Mouse (Mus musculus): ENCODE results near the gene Abhd12. TPM values are rescaled to one million over a fixed set of nuclear protein-coding genes. Genes with fewer than 3 reads are reported as not detected.

Abhd12 gene
- polyA plus RNA-seq, 1 experiment from 2014 or later, result 73.2 TPM

DNA sequence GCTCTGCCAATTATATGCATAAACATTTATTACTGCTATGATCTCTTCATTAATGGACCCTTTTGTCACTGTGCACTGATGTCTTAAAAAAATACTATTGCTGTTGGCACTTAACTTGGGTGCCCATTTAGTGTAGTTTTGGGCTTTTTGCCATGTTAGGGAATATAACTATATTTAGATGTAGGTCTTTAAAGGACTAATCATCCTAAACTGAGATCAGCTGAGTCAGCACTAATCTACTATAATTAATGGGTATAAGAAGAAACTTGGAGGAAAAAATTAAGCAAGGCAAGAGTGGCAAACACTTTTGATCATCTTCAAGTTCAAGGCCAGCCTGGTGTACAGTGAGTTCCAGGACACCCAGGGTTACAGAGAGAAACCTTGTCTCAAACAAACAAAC, 18.2 kb downstream of the Abhd12 start:
- Histone ChIP-seq H3K9me3 (ENCODE audit: control insufficient read depth, low read length) (no peaks in the 10 kb centered on the region), H3K4me3 (ENCODE audit: low read depth, low read length) (no peak overlapping the region), H3K27ac (replicated peaks) (no peak overlapping the region), H3K9ac (ENCODE audit: low read length) (no peak overlapping the region), H3K36me3 (ENCODE audit: control insufficient read depth, insufficient read depth, low read length) (no peaks in the 10 kb centered on the region), H3K4me2 (replicated peaks; ENCODE audit: low read depth) (no peak overlapping the region), H3K4me1 (replicated peaks; ENCODE audit: control insufficient read depth, insufficient read depth) (no peaks in the 10 kb centered on the region), H3K27me3 (ENCODE audit: control insufficient read depth, insufficient read depth, low read length) (no peaks in the 10 kb centered on the region)
- DNase-seq (ENCODE audit: low spot score), result no peak
- TF ChIP-seq EP300 (optimal IDR thresholded peaks at IDR 0.05) (no peak), CTCF (IDR thresholded peaks at IDR 0.05; ENCODE audit: low read depth) (no peak)
- ATAC-seq (ENCODE audit: low FRiP score, low TSS enrichment), result no peak

DNA sequence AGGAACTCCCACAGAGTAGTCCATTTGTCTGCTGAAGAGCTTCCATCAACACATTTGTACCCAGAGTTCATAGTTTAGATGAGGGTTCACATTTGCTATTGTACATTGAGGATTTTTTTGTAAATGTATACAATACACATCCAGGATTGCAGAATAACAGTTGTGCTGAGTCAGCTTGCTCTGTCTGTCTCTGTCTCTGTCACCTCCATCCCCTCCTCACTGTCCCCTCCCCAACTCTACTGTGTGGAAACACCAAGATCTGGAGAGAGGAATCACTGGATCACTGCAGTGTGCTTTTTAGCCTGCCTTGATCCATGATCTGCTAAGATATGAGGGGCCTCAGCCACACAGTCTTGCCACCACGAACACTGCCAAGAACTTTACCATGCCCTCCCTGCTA, 18.7 kb downstream of the Abhd12 start:
- H3K27me3 ChIP-seq (ENCODE audit: control insufficient read depth, insufficient read depth, low read length), result no peaks in the 10 kb centered on the region
- DNase-seq (ENCODE audit: low spot score) (no peak), ATAC-seq (ENCODE audit: low FRiP score, low TSS enrichment) (no peak)
- no peak overlapping the region for H3K4me2 ChIP-seq (replicated peaks; ENCODE audit: low read depth)
- H3K9ac ChIP-seq (ENCODE audit: low read length), result no peak overlapping the region
- H3K27ac ChIP-seq (replicated peaks), result no peak overlapping the region
- no peak overlapping the region for H3K4me3 ChIP-seq (ENCODE audit: low read depth, low read length)
- no peaks in the 10 kb centered on the region for H3K4me1 ChIP-seq (replicated peaks; ENCODE audit: control insufficient read depth, insufficient read depth)
- H3K36me3 ChIP-seq (ENCODE audit: control insufficient read depth, insufficient read depth, low read length), result no peaks in the 10 kb centered on the region
- WGBS, result 65% methylated on average over 1 of the region's 1 CpGs
- TF ChIP-seq EP300 (optimal IDR thresholded peaks at IDR 0.05), result no peak
- no peak for TF ChIP-seq CTCF (IDR thresholded peaks at IDR 0.05; ENCODE audit: low read depth)
- no peaks in the 10 kb centered on the region for H3K9me3 ChIP-seq (ENCODE audit: control insufficient read depth, low read length)

GRCm38 (mm10) chr2:150884779-150885110, 19.8 kb downstream of the Abhd12 start:
- 89% methylated on average over 1 of the region's 1 CpGs for WGBS
- Histone ChIP-seq H3K4me2 (replicated peaks; ENCODE audit: low read depth) (no peak overlapping the region), H3K27me3 (ENCODE audit: control insufficient read depth, insufficient read depth, low read length) (no peaks in the 10 kb centered on the region), H3K27ac (replicated peaks) (0 out of 2 replicates have a peak overlapping the region, but pooled peaks have one; percentile 40), H3K9ac (ENCODE audit: low read length) (no peak overlapping the region), H3K4me1 (replicated peaks; ENCODE audit: control insufficient read depth, insufficient read depth) (no peaks in the 10 kb centered on the region), H3K36me3 (ENCODE audit: control insufficient read depth, insufficient read depth, low read length) (no peaks in the 10 kb centered on the region), H3K9me3 (ENCODE audit: control insufficient read depth, low read length) (no peaks in the 10 kb centered on the region), H3K4me3 (ENCODE audit: low read depth, low read length) (no peak overlapping the region)
- no peak for TF ChIP-seq EP300 (optimal IDR thresholded peaks at IDR 0.05)
- peak; percentile 74; the same call in 1 of the 2 replicates for ATAC-seq (ENCODE audit: low FRiP score, low TSS enrichment)
- DNase-seq (ENCODE audit: low spot score), result no peak

- H3K9ac ChIP-seq (ENCODE audit: low read length), result no peak overlapping the region
- H3K9me3 ChIP-seq (ENCODE audit: control insufficient read depth, low read length), result no peaks in the 10 kb centered on the region
- H3K4me1 ChIP-seq (replicated peaks; ENCODE audit: control insufficient read depth, insufficient read depth), result no peaks in the 10 kb centered on the region
- H3K36me3 ChIP-seq (ENCODE audit: control insufficient read depth, insufficient read depth, low read length), result no peaks in the 10 kb centered on the region
- H3K27ac ChIP-seq (replicated peaks), result no peak overlapping the region
- no peak for TF ChIP-seq CTCF (IDR thresholded peaks at IDR 0.05; ENCODE audit: low read depth)
- no peak for TF ChIP-seq EP300 (optimal IDR thresholded peaks at IDR 0.05)
- ATAC-seq (ENCODE audit: low FRiP score, low TSS enrichment), result peak; percentile 29
- DNase-seq (ENCODE audit: low spot score), result no peak
- no peaks in the 10 kb centered on the region for H3K27me3 ChIP-seq (ENCODE audit: control insufficient read depth, insufficient read depth, low read length)
- no peak overlapping the region for H3K4me3 ChIP-seq (ENCODE audit: low read depth, low read length)
- 89% methylated on average over 8 of the region's 8 CpGs for WGBS
- no peak overlapping the region for H3K4me2 ChIP-seq (replicated peaks; ENCODE audit: low read depth)
Observed at GRCm38 (mm10) chr2:150884075-150884778, 20.3 kb downstream of the Abhd12 start.

DNA sequence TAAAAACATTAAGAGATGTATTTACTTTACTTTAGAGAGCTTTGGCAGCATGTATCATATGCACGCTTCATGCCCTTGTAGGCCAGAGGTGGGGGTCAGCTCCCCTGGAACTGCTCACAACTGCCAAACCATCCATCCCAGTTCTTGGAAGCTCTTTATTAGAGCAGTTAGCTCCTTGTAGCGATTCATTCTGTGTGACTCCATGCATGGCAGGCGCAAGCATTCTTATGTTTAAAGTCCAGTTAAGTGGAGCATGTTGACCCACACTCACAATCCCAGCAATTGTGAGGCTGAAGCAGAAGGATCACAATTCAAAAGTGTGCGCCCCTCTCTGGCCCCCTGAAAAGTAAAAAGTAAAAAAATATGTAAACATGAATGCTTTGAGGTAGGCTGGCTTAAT, 27.0 kb downstream of the Abhd12 start:
- H3K4me1 ChIP-seq (replicated peaks; ENCODE audit: control insufficient read depth, insufficient read depth), result no peaks in the 10 kb centered on the region
- TF ChIP-seq CTCF (IDR thresholded peaks at IDR 0.05; ENCODE audit: low read depth) (no peak), EP300 (optimal IDR thresholded peaks at IDR 0.05) (no peak)
- 75% methylated on average over 4 of the region's 4 CpGs for WGBS

DNA sequence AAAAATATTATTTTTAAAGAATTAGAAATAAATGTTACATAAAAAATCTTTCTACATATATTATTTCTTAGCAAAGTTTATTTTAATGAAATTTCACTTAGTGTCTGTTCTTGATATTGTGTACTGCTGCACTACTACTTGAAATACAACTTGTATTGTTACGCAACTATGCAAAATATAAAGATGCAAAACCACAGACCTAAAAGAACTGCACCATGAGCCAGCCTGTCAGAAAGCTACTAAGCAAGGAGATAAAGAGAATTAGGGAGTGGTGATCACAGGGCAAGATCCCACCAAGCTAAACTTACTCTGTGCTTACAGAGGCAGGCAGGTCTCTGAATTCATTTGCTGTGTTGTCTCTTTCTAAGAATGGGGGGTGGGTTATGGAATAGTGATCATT, 29.3 kb downstream of the Abhd12 start:
- no peak for TF ChIP-seq EP300 (optimal IDR thresholded peaks at IDR 0.05)

More for the DNA sequence above, 27.0 kb downstream of the Abhd12 start:
- Histone ChIP-seq H3K36me3 (ENCODE audit: control insufficient read depth, insufficient read depth, low read length) (no peaks in the 10 kb centered on the region), H3K9me3 (ENCODE audit: control insufficient read depth, low read length) (no peaks in the 10 kb centered on the region), H3K27me3 (ENCODE audit: control insufficient read depth, insufficient read depth, low read length) (no peaks in the 10 kb centered on the region), H3K9ac (ENCODE audit: low read length) (no peak overlapping the region), H3K4me2 (replicated peaks; ENCODE audit: low read depth) (no peak overlapping the region), H3K27ac (replicated peaks) (no peak overlapping the region), H3K4me3 (ENCODE audit: low read depth, low read length) (no peak overlapping the region)
- no peak for ATAC-seq (ENCODE audit: low FRiP score, low TSS enrichment)
- no peak for DNase-seq (ENCODE audit: low spot score)

More for the DNA sequence above, 29.3 kb downstream of the Abhd12 start:
- no peaks in the 10 kb centered on the region for H3K27me3 ChIP-seq (ENCODE audit: control insufficient read depth, insufficient read depth, low read length)
- WGBS, result 98% methylated on average over 1 of the region's 1 CpGs
- DNase-seq (ENCODE audit: low spot score), result no peak
- H3K9ac ChIP-seq (ENCODE audit: low read length), result no peak overlapping the region
- no peak overlapping the region for H3K27ac ChIP-seq (replicated peaks)
- H3K36me3 ChIP-seq (ENCODE audit: control insufficient read depth, insufficient read depth, low read length), result no peaks in the 10 kb centered on the region
- H3K9me3 ChIP-seq (ENCODE audit: control insufficient read depth, low read length), result no peaks in the 10 kb centered on the region
- no peak overlapping the region for H3K4me3 ChIP-seq (ENCODE audit: low read depth, low read length)
- H3K4me1 ChIP-seq (replicated peaks; ENCODE audit: control insufficient read depth, insufficient read depth), result no peaks in the 10 kb centered on the region
- no peak overlapping the region for H3K4me2 ChIP-seq (replicated peaks; ENCODE audit: low read depth)
- ATAC-seq (ENCODE audit: low FRiP score, low TSS enrichment), result no peak

All from stomach, postnatal 0 days (tissue).